In the genomic region with DNA sequence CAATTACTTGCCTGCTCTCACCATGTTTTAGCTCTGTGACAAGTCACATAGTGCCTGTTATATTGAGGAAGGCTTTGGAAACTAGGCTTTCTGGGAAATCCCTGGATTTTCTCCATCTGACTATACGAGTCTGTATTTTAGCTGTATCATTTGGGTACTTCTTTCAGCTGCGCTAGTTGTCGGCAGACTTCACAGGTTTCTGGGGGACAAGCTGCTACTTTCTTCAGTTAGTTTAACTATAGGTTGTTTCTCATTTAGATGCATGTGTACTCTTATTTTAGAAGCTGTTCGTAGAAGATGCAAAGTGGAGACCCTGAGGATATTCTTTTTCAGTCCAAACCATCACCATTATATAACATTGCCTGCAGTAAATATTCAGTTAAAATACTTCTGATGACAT, we compare ENCODE assay signal across 26 mouse cellular contexts.
"Had no signal": no experiment of that assay in that cellular context is flagged by ENCODE, and none has a peak within 500 bp of the region (broad histone marks: within the 10 kb centered on the region; RNA-seq: fewer than 3 reads in every experiment).

No protein-coding gene starts in this region.

- H3K27ac ChIP-seq: heart, adult 2 months; heart, embryonic 13.5 days; heart, embryonic 15.5 days; hindbrain, embryonic 10.5 days; hindbrain, embryonic 12.5 days; hindbrain, embryonic 14.5 days; intestine, embryonic 15.5 days; layer of hippocampus, adult 2 months; limb, embryonic 10.5 days; limb, embryonic 12.5 days; liver, embryonic 13.5 days; liver, embryonic 15.5 days had no signal

- H3K27me3 ChIP-seq: heart, embryonic 15.5 days had no signal

- H3K9ac ChIP-seq: heart, embryonic 13.5 days; heart, embryonic 15.5 days; hindbrain, embryonic 12.5 days; hindbrain, embryonic 14.5 days; intestine, embryonic 15.5 days; limb, embryonic 12.5 days; liver, embryonic 13.5 days; liver, embryonic 15.5 days had no signal

- H3K36me3 ChIP-seq: heart, embryonic 13.5 days; heart, embryonic 15.5 days; hindbrain, embryonic 10.5 days; hindbrain, embryonic 12.5 days; intestine, embryonic 15.5 days; limb, embryonic 10.5 days; limb, embryonic 12.5 days; liver, embryonic 13.5 days; liver, embryonic 15.5 days had no signal

- H3K9me3 ChIP-seq: heart, embryonic 13.5 days; heart, embryonic 15.5 days; hindbrain, embryonic 10.5 days; hindbrain, embryonic 12.5 days; intestine, embryonic 15.5 days; limb, embryonic 10.5 days; limb, embryonic 12.5 days; liver, embryonic 13.5 days; liver, embryonic 15.5 days had no signal

- H3K4me3 ChIP-seq: heart, adult 2 months; heart, embryonic 13.5 days; heart, embryonic 15.5 days; hindbrain, embryonic 10.5 days; hindbrain, embryonic 12.5 days; intestine, embryonic 15.5 days; layer of hippocampus, adult 2 months; limb, embryonic 10.5 days; limb, embryonic 12.5 days; liver, embryonic 13.5 days; liver, embryonic 15.5 days had no signal

- H3K4me1 ChIP-seq: heart, embryonic 13.5 days; heart, embryonic 15.5 days; hindbrain, embryonic 10.5 days; hindbrain, embryonic 12.5 days; intestine, embryonic 15.5 days; limb, embryonic 10.5 days; limb, embryonic 12.5 days; liver, embryonic 13.5 days; liver, embryonic 15.5 days had no signal

- ATAC-seq: hindbrain, embryonic 16.5 days; inflammation-experienced regulatory T-cells, adult 6 months; intestine, embryonic 15.5 days; intestine, postnatal 0 days had no signal

- DNase-seq: gastrocnemius, postnatal 14 days; gastrocnemius, postnatal 36 days; heart, adult 11 months; heart, adult 2 months; heart, postnatal 4 days; kidney, adult 18-20 months; kidney, adult 8-10 months; kidney, postnatal 10 days; kidney, postnatal 36 days; liver; liver, embryonic 13.5 days had no signal

- H3K4me2 ChIP-seq: heart, embryonic 11.5 days; heart, embryonic 13.5 days; heart, embryonic 15.5 days; hindbrain, embryonic 12.5 days; hindbrain, embryonic 14.5 days; intestine, embryonic 15.5 days; limb, embryonic 12.5 days; liver, embryonic 11.5 days; liver, embryonic 13.5 days; liver, embryonic 15.5 days had no signal
